Mouse (Mus musculus): ENCODE data around the gene Shq1. TPM values are rescaled to one million over a fixed set of nuclear protein-coding genes. Genes with fewer than 3 reads are reported as not detected.

Shq1 gene
- polyA plus RNA-seq, 1 experiment from 2014 or later = 10.6 TPM

DNA sequence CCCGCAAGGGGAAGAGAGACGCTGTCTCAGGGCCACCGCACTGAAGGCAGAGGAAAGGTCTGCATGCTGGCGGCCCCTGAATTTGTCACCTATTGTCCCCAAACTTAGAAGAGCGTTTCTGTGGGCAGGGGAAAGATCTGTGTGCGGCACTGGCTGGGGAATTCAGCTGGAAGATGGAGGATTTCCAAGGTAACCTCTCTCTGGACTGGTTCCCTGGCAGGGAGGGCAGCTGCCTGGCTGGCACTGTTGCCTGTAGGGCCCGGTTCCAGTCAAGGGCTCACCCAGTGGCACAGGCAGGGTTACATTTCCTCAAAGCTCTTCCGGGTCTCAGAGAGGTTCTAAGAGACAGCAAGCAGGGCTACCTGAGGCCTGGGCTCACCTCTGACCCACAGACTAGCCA is 138.6 kb downstream of the Shq1 start:
- peaks cover 10% of the 10 kb centered on the region for H3K4me1 ChIP-seq (ENCODE audit: control insufficient read depth, insufficient read depth, low read length)
- H3K9ac ChIP-seq (ENCODE audit: low read depth, low read length) = no peak overlapping the region
- no peak overlapping the region for H3K27ac ChIP-seq (ENCODE audit: low read depth, low read length)
- no peak overlapping the region for H3K4me2 ChIP-seq
- no peaks in the 10 kb centered on the region for H3K36me3 ChIP-seq (ENCODE audit: control insufficient read depth, insufficient read depth, low read length)
- WGBS (ENCODE audit: insufficient replicate concordance) = 76% methylated on average over 8 of the region's 8 CpGs
- ATAC-seq (replicated peaks; ENCODE audit: insufficient number of reproducible peaks, low FRiP score, low TSS enrichment) = no peak
- H3K9me3 ChIP-seq (replicated peaks; ENCODE audit: control insufficient read depth, low read length) = no peaks in the 10 kb centered on the region
- peaks cover 2% of the 10 kb centered on the region; the same call in 1 of the 2 replicates for H3K27me3 ChIP-seq (ENCODE audit: control insufficient read depth, insufficient read depth, low read length)
- H3K4me3 ChIP-seq (ENCODE audit: low read depth, low read length) = no peak overlapping the region

DNA sequence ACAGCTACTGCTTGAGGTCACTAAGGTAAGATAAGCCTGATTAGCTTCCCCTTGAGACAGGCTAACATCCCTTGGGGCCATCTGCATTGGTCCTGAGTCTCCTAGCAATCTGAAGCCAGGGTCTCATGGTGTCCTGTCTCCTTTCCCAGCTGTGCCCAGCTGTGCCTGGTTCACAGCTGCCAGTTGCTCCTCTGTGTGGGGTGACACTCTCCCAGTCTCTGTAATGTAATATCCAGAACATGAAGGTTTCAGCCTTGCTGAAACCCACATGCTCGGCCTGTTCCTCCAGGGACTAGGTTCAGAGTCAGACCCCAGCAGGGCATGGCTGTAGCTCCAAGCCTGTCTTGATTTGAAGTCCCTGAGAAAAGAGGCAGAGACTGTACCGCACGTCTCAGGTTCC is 141.3 kb downstream of the Shq1 start:
- H3K4me1 ChIP-seq (ENCODE audit: control insufficient read depth, insufficient read depth, low read length) = peaks cover 20% of the 10 kb centered on the region
- H3K4me2 ChIP-seq = no peak overlapping the region
- no peak for ATAC-seq (replicated peaks; ENCODE audit: insufficient number of reproducible peaks, low FRiP score, low TSS enrichment)
- H3K9ac ChIP-seq (ENCODE audit: low read depth, low read length) = no peak overlapping the region
- 58% methylated on average over 3 of the region's 3 CpGs for WGBS (ENCODE audit: insufficient replicate concordance)
- H3K9me3 ChIP-seq (replicated peaks; ENCODE audit: control insufficient read depth, low read length) = no peaks in the 10 kb centered on the region
- H3K27me3 ChIP-seq (ENCODE audit: control insufficient read depth, insufficient read depth, low read length) = peaks cover 6% of the 10 kb centered on the region; the same call in 1 of the 2 replicates
- H3K27ac ChIP-seq (ENCODE audit: low read depth, low read length) = no peak overlapping the region
- H3K4me3 ChIP-seq (ENCODE audit: low read depth, low read length) = no peak overlapping the region
- H3K36me3 ChIP-seq (ENCODE audit: control insufficient read depth, insufficient read depth, low read length) = no peaks in the 10 kb centered on the region

DNA sequence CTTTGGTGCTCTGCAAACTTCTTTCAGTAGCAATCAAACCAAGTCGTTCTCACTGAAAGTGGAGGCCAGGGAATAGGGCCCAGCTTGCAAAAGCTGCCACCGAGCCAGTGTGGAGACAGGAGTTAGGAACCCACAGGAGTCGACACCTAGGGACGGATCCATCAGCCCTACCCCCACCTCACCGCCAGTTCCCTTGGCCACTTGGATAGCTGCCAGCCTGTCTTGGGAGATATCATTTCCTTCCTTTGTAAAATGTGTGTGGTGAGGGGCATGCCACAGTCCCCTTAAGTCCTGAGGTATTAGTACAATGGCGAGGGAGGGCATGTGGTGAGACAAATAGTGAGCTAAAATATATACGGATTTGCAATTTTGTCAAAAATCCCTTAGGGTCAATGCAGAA is 142.4 kb downstream of the Shq1 start:
- 35% methylated on average over 7 of the region's 7 CpGs for WGBS (ENCODE audit: insufficient replicate concordance)
- H3K4me2 ChIP-seq = peak overlapping the region; percentile 22; the same call in 1 of the 2 replicates
- no peaks in the 10 kb centered on the region for H3K9me3 ChIP-seq (replicated peaks; ENCODE audit: control insufficient read depth, low read length)
- H3K36me3 ChIP-seq (ENCODE audit: control insufficient read depth, insufficient read depth, low read length) = no peaks in the 10 kb centered on the region
- H3K4me3 ChIP-seq (ENCODE audit: low read depth, low read length) = no peak overlapping the region
- peak; percentile 28; the same call in 1 of the 2 replicates for ATAC-seq (replicated peaks; ENCODE audit: insufficient number of reproducible peaks, low FRiP score, low TSS enrichment)
- no peak overlapping the region for H3K27ac ChIP-seq (ENCODE audit: low read depth, low read length)
- no peak overlapping the region for H3K9ac ChIP-seq (ENCODE audit: low read depth, low read length)
- H3K27me3 ChIP-seq (ENCODE audit: control insufficient read depth, insufficient read depth, low read length) = peaks cover 6% of the 10 kb centered on the region; the same call in 1 of the 2 replicates
- peaks cover 20% of the 10 kb centered on the region for H3K4me1 ChIP-seq (ENCODE audit: control insufficient read depth, insufficient read depth, low read length)

DNA sequence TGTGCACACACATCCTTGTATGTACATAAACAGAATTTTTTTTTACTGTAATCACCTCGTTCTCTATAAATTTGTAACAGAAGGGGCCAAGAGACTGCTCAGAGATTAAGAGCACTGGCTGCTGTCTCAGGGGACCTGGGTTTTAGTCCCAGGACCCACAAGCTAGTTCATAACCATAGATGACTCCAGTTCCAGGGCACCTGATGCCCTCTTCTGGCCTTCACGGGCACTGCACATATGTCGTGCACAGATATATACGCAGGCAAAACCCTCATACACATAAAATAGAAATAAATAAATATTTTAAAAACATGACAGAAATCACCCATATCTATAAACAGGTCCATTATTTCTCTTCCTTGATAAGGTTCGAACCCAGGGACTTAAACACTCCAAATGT is 143.0 kb downstream of the Shq1 start:
- peaks cover 20% of the 10 kb centered on the region for H3K4me1 ChIP-seq (ENCODE audit: control insufficient read depth, insufficient read depth, low read length)
- peaks cover 6% of the 10 kb centered on the region; the same call in 1 of the 2 replicates for H3K27me3 ChIP-seq (ENCODE audit: control insufficient read depth, insufficient read depth, low read length)
- H3K4me3 ChIP-seq (ENCODE audit: low read depth, low read length) = no peak overlapping the region
- no peaks in the 10 kb centered on the region for H3K9me3 ChIP-seq (replicated peaks; ENCODE audit: control insufficient read depth, low read length)
- H3K4me2 ChIP-seq = no peak overlapping the region
- ATAC-seq (replicated peaks; ENCODE audit: insufficient number of reproducible peaks, low FRiP score, low TSS enrichment) = no peak
- no peak overlapping the region for H3K9ac ChIP-seq (ENCODE audit: low read depth, low read length)
- 81% methylated on average over 5 of the region's 5 CpGs for WGBS (ENCODE audit: insufficient replicate concordance)
- H3K36me3 ChIP-seq (ENCODE audit: control insufficient read depth, insufficient read depth, low read length) = no peaks in the 10 kb centered on the region
- no peak overlapping the region for H3K27ac ChIP-seq (ENCODE audit: low read depth, low read length)

DNA sequence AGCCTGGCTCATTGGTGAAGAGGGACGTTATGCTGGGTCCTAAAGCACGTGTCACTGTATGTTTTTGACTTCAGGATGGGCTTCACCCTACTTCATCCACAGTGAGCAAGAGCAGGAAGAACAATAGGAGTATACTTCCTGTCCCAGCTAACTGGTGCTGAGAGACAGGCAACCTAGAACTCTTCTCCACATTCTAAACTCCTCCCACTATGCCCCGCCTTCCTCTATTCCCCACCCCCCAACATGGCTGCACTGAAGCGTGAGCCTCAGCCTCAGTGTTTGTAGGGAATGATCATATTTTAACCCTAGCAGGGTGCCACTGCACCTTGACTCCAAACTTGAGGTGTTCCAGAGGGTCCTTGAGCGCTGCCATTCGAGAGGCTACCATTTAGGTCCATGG is 143.8 kb downstream of the Shq1 start:
- H3K9me3 ChIP-seq (replicated peaks; ENCODE audit: control insufficient read depth, low read length) = no peaks in the 10 kb centered on the region
- 80% methylated on average over 6 of the region's 6 CpGs for WGBS (ENCODE audit: insufficient replicate concordance)
- H3K4me3 ChIP-seq (ENCODE audit: low read depth, low read length) = no peak overlapping the region
- H3K36me3 ChIP-seq (ENCODE audit: control insufficient read depth, insufficient read depth, low read length) = no peaks in the 10 kb centered on the region
- H3K27ac ChIP-seq (ENCODE audit: low read depth, low read length) = no peak overlapping the region
- H3K4me1 ChIP-seq (ENCODE audit: control insufficient read depth, insufficient read depth, low read length) = peaks cover 20% of the 10 kb centered on the region
- ATAC-seq (replicated peaks; ENCODE audit: insufficient number of reproducible peaks, low FRiP score, low TSS enrichment) = 0 out of 2 replicates have a peak, but pooled peaks have one; percentile 32
- H3K27me3 ChIP-seq (ENCODE audit: control insufficient read depth, insufficient read depth, low read length) = peaks cover 3% of the 10 kb centered on the region; the same call in 1 of the 2 replicates
- H3K4me2 ChIP-seq = no peak overlapping the region
- no peak overlapping the region for H3K9ac ChIP-seq (ENCODE audit: low read depth, low read length)

DNA sequence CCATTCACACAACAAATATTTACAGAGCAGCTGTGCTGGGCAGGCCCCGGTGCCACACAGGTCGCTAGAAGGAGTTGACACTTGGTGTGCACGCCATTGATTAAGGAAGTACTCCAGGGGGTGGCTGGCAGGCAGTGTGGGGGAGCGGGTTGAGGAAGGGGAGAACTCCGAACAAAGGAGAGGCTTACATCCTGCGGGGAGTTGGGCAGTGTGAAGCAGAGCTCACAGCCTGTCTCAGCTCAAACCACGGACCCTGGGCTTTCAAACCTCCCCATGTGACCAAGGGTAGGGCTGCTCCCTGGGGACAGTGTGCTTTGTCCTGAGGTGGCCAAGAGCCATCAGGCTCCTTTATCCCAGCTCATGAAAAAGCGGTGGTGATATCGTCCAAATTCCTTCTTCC is 144.9 kb downstream of the Shq1 start:
- H3K4me2 ChIP-seq = peak overlapping the region; percentile 27
- ATAC-seq (replicated peaks; ENCODE audit: insufficient number of reproducible peaks, low FRiP score, low TSS enrichment) = 0 out of 2 replicates have a peak, but pooled peaks have one; percentile 25
- H3K27ac ChIP-seq (ENCODE audit: low read depth, low read length) = no peak overlapping the region
- no peaks in the 10 kb centered on the region for H3K36me3 ChIP-seq (ENCODE audit: control insufficient read depth, insufficient read depth, low read length)
- H3K9ac ChIP-seq (ENCODE audit: low read depth, low read length) = no peak overlapping the region
- no peak overlapping the region for H3K4me3 ChIP-seq (ENCODE audit: low read depth, low read length)
- peaks cover 20% of the 10 kb centered on the region for H3K4me1 ChIP-seq (ENCODE audit: control insufficient read depth, insufficient read depth, low read length)
- H3K9me3 ChIP-seq (replicated peaks; ENCODE audit: control insufficient read depth, low read length) = no peaks in the 10 kb centered on the region
- 8% methylated on average over 9 of the region's 9 CpGs for WGBS (ENCODE audit: insufficient replicate concordance)
- peaks cover 3% of the 10 kb centered on the region; the same call in 1 of the 2 replicates for H3K27me3 ChIP-seq (ENCODE audit: control insufficient read depth, insufficient read depth, low read length)

DNA sequence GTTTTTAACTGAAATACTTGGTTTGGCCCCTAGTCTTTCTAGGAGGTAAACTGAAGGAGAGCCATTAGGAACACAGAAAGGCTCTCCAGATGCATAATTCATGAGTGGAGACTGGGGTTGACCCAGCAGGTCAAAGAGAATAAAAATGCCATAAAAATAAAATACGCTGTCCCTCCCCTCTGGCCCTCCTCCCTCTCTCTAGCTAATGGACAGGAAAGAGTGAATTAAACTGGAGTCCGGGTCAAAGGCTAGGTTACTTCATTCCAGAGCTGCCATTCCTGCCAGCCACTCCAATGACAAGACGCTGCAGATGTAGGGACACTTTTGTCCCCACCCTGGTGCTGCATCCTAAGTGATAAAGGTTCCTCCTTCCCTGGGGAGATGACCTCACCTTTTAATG is 145.5 kb downstream of the Shq1 start:
- Histone ChIP-seq H3K36me3 (ENCODE audit: control insufficient read depth, insufficient read depth, low read length) (no peaks in the 10 kb centered on the region), H3K27me3 (ENCODE audit: control insufficient read depth, insufficient read depth, low read length) (peaks cover 3% of the 10 kb centered on the region; the same call in 1 of the 2 replicates), H3K4me1 (ENCODE audit: control insufficient read depth, insufficient read depth, low read length) (peaks cover 20% of the 10 kb centered on the region), H3K9ac (ENCODE audit: low read depth, low read length) (no peak overlapping the region), H3K27ac (ENCODE audit: low read depth, low read length) (no peak overlapping the region), H3K9me3 (replicated peaks; ENCODE audit: control insufficient read depth, low read length) (no peaks in the 10 kb centered on the region), H3K4me3 (ENCODE audit: low read depth, low read length) (no peak overlapping the region), H3K4me2 (no peak overlapping the region)
- 36% methylated on average over 3 of the region's 3 CpGs for WGBS (ENCODE audit: insufficient replicate concordance)
- no peak for ATAC-seq (replicated peaks; ENCODE audit: insufficient number of reproducible peaks, low FRiP score, low TSS enrichment)

DNA sequence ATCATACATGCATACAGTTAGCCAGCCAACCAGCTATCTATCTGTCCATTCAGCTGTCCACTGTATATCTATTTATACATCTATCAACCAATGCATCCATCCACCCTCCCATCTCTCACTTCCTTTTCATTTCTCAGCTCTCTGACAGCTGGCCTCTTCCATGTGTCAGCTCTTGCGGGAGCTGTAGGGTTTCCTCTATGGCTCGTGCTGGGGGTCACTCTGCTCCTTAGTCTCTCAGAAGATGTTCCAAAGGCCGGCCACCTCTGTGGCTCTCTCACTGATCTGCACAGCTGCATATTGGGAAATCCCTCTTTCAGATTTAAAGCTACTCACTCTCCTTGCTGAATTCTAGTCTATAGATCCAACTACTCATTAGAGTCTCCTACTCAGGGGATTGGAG is 148.5 kb downstream of the Shq1 start:
- Histone ChIP-seq H3K27ac (ENCODE audit: low read depth, low read length) (no peak overlapping the region), H3K9ac (ENCODE audit: low read depth, low read length) (no peak overlapping the region), H3K4me1 (ENCODE audit: control insufficient read depth, insufficient read depth, low read length) (peaks cover 10% of the 10 kb centered on the region; the same call in 1 of the 2 replicates), H3K27me3 (ENCODE audit: control insufficient read depth, insufficient read depth, low read length) (peaks cover 17% of the 10 kb centered on the region), H3K4me3 (ENCODE audit: low read depth, low read length) (no peak overlapping the region), H3K36me3 (ENCODE audit: control insufficient read depth, insufficient read depth, low read length) (no peaks in the 10 kb centered on the region), H3K4me2 (no peak overlapping the region), H3K9me3 (replicated peaks; ENCODE audit: control insufficient read depth, low read length) (no peaks in the 10 kb centered on the region)
- 56% methylated on average over 3 of the region's 3 CpGs for WGBS (ENCODE audit: insufficient replicate concordance)
- no peak for ATAC-seq (replicated peaks; ENCODE audit: insufficient number of reproducible peaks, low FRiP score, low TSS enrichment)

Measured in heart, embryonic 11.5 days (tissue).